Mouse (Mus musculus): ENCODE measurements at regions not wholly inside any gene's neighbourhood (a gene's known extent, or its start where the extent isn't known, plus 50 kb on each side); places are given as distances from the start of the nearest gene placed in this dataset.

- TF ChIP-seq CTCF (IDR thresholded peaks at IDR 0.05; ENCODE audit: low read depth, low read length) (no peak), POLR2A (IDR thresholded peaks at IDR 0.05; ENCODE audit: borderline replicate concordance, low read depth, low read length) (no peak)
Observed at GRCm38 (mm10) chr6:143439484-143439883, 272.5 kb downstream of the Etnk1 start.
